Mouse (Mus musculus) lung, postnatal 0 days (tissue): ENCODE data around the gene Slfn5.

ENCODE experiments used
- CTCF ChIP-seq: IDR thresholded peaks from 2 replicates; pipeline ENCODE4 v1.5.1; 2016; ENCODE audit warnings: antibody characterized with exemption, mild to moderate bottlenecking
- EP300 ChIP-seq: IDR thresholded peaks from 2 replicates; pipeline ENCODE4 v1.6.1; 2016; ENCODE audit warnings: antibody characterized with exemption, mild to moderate bottlenecking, control low read depth

DNA sequence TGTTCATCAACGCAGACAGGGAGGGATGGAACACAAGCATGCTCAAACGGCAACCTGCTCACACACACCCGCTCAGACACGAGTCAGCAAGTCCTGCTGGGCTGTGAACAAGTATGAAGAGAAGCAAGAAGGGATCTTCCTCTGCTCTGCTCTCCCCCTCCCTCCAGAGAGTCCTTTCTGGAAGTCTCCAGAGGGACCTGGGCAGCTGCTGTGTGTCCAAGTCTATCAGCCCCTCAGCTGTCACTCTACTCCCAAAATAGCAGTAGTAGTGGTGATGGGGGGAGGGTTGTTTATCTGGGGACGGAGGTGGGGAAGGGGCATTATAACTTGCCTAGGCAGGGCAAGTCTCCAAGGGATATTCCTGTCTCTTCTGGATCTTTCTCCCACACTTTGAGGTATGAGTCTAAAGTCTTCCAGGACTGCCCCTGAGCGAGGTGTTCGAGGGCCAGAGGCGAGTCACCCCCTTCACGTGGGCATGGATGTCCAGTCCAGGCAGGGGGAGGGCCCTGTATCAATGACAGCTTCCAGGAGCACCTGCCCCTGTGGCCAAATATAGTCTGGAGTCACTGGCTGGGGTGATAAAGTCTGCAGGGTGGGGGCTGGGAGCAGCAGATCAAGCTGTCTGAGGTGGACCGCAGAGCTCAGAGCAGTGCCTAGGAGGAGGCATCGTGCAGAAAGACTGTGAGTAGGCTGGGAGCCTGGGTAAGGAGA is 40.3 kb upstream of the Slfn5 start:
- TF ChIP-seq EP300: no peak
- TF ChIP-seq CTCF: no peak
